Mouse (Mus musculus) neural tube, embryonic 13.5 days (tissue): ENCODE measurements around the gene Smim10l2a. TPM values are rescaled to one million over a fixed set of nuclear protein-coding genes. Genes with fewer than 3 reads are reported as not detected.

Experiments used
- ATAC-seq: fragments of 200-750 bp; cut with Nextera tagmentation; 2 replicates; pipeline ENCODE4 v1.8.0; 2017; ENCODE audit warnings: low read depth, mild to moderate bottlenecking, moderate TSS enrichment, moderate library complexity
- H3K27ac ChIP-seq: fragments of 300-500 bp; sonication (generic); replicated peaks from 2 replicates; pipeline ENCODE4 v1.5.1; 2015; ENCODE audit warnings: moderate library complexity, mild to moderate bottlenecking, inconsistent platforms
- H3K27me3 ChIP-seq: fragments of 300-500 bp; sonication (generic); 2 replicates; pipeline ENCODE4 v1.6.1; 2015; ENCODE audit warnings: mild to moderate bottlenecking, inconsistent platforms
- H3K36me3 ChIP-seq: fragments of 300-500 bp; sonication (generic); 2 replicates; pipeline ENCODE4 v1.6.1; 2015; ENCODE audit warnings: mild to moderate bottlenecking, inconsistent platforms
- H3K4me1 ChIP-seq: fragments of 300-500 bp; sonication (generic); replicated peaks from 2 replicates; pipeline ENCODE4 v1.6.1; 2015; ENCODE audit warnings: inconsistent platforms
- H3K4me2 ChIP-seq: fragments of 300-500 bp; sonication (generic); 2 replicates; pipeline ENCODE4 v1.6.1; 2015; ENCODE audit warnings: inconsistent platforms, mild to moderate bottlenecking, moderate library complexity
- H3K4me3 ChIP-seq: fragments of 300-500 bp; sonication (generic); 2 replicates; pipeline ENCODE4 v1.5.1; 2015; ENCODE audit warnings: mild to moderate bottlenecking, inconsistent platforms
- H3K9ac ChIP-seq: fragments of 300-500 bp; sonication (generic); 2 replicates; pipeline ENCODE4 v1.6.1; 2015; ENCODE audit warnings: moderate library complexity, mild to moderate bottlenecking, inconsistent platforms
- H3K9me3 ChIP-seq: fragments of 300-500 bp; sonication (generic); 2 replicates; pipeline ENCODE4 v1.6.1; 2016; ENCODE audit warnings: inconsistent platforms
- WGBS: fragments of 180-500 bp; shearing (Covaris S2); methylation state at CpG from one replicate; pipeline ENCODE4 v1.1.7; 2015; 5-methylcytosine and 5-hydroxymethylcytosine counted together
- polyA plus RNA-seq: library from polyadenylated mRNA; unstranded; fragments of >200 nt; fragmentation: Nextera tagmentation; extraction: Ambion mirVana; gene quantifications from 2 replicates; pipeline ENCODE4 v1.2.1, GENCODE M21; 2015

The Smim10l2a gene
- polyA plus RNA-seq, 1 experiment from 2014 or later = 19.2 TPM

- WGBS = 73% methylated on average over 4 of the region's 4 CpGs
- H3K27me3 ChIP-seq = no peaks in the 10 kb centered on the region
- H3K9ac ChIP-seq = no peak overlapping the region
- no peak overlapping the region for H3K27ac ChIP-seq
- H3K4me1 ChIP-seq = no peaks in the 10 kb centered on the region
- no peaks in the 10 kb centered on the region for H3K36me3 ChIP-seq
- no peak overlapping the region for H3K4me2 ChIP-seq
- no peak overlapping the region for H3K4me3 ChIP-seq
- ATAC-seq = no peak
- no peaks in the 10 kb centered on the region for H3K9me3 ChIP-seq
Measured at GRCm38 (mm10) chrX:56417541-56417940, 43.2 kb downstream of the Smim10l2a start.

Other genes with a start within 250 kb of the Smim10l2a start
- gene 3830403N18Rik, start 238.0 kb upstream of the Smim10l2a start, polyA plus RNA-seq = 0.69 TPM in 1 of 2 replicates, not detected in the other
- gene Gm773, start 161.7 kb upstream of the Smim10l2a start, polyA plus RNA-seq = not detected in 2 replicates
- 4.7 and 6.8 TPM in 2 replicates for gene Zfp449, start 28.2 kb upstream of the Smim10l2a start, polyA plus RNA-seq
- 1.8 TPM in 1 of 2 replicates, not detected in the other for gene Gm2174, start 73.4 kb downstream of the Smim10l2a start, polyA plus RNA-seq
- gene Ints6l, start 80.3 kb downstream of the Smim10l2a start, polyA plus RNA-seq = 19.3 and 19.6 TPM in 2 replicates
- not detected in 2 replicates for gene Gm10477, start 150.2 kb downstream of the Smim10l2a start, polyA plus RNA-seq
- not detected in 2 replicates for gene Gm648, start 175.0 kb downstream of the Smim10l2a start, polyA plus RNA-seq
- gene Mmgt1, start 223.5 kb downstream of the Smim10l2a start, polyA plus RNA-seq = 56.5 and 59.4 TPM in 2 replicates
- gene Slc9a6, start 235.2 kb downstream of the Smim10l2a start, polyA plus RNA-seq = 41.3 and 49.0 TPM in 2 replicates